Comparison of ENCODE assay signal across 19 mouse cellular contexts in the genomic region with DNA sequence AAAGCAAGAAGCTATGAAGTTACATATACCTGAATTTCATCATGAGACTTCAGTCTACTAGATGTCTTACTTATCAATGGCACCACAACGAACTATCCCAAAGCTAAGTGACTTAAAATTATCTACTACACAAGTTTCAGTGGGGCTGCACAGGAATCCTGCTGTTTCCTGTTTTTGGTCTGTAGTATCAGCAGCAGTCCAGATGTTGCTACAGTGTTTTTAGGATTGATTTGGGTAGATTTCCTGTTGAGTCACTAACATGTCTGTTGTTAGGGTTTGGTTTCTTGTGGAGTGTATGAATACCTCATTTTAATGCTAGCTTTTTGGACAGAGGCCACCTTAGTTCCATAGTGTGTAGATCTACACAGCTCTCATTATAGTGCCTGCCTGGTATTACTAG.
"Had no signal": no experiment of that assay in that cellular context is flagged by ENCODE, and none has a peak within 500 bp of the region (broad histone marks: within the 10 kb centered on the region; RNA-seq: fewer than 3 reads in every experiment).

No protein-coding gene starts in this region.

- H3K4me1 ChIP-seq: limb, embryonic 12.5 days; limb, embryonic 15.5 days; liver, embryonic 12.5 days; liver, embryonic 15.5 days; midbrain, embryonic 12.5 days; midbrain, embryonic 15.5 days; neural tube, embryonic 12.5 days; stomach, embryonic 15.5 days had no signal

- H3K36me3 ChIP-seq: limb, embryonic 12.5 days; limb, embryonic 15.5 days; liver, embryonic 12.5 days; liver, embryonic 15.5 days; midbrain, embryonic 12.5 days; midbrain, embryonic 15.5 days; neural tube, embryonic 12.5 days; stomach, embryonic 15.5 days had no signal

- H3K4me2 ChIP-seq: limb, embryonic 12.5 days; limb, embryonic 15.5 days; liver, embryonic 12.5 days; liver, embryonic 15.5 days; midbrain, embryonic 12.5 days; midbrain, embryonic 15.5 days; neural tube, embryonic 12.5 days; stomach, embryonic 15.5 days had no signal

- H3K27ac ChIP-seq: limb, embryonic 12.5 days; limb, embryonic 15.5 days; liver, embryonic 12.5 days; liver, embryonic 15.5 days; midbrain, embryonic 12.5 days; midbrain, embryonic 15.5 days; neural tube, embryonic 12.5 days; stomach, embryonic 15.5 days had no signal

- ATAC-seq: intestine, postnatal 0 days; liver, embryonic 12.5 days; midbrain, embryonic 15.5 days had no signal

- H3K4me3 ChIP-seq: limb, embryonic 12.5 days; limb, embryonic 15.5 days; liver, embryonic 12.5 days; liver, embryonic 15.5 days; midbrain, embryonic 12.5 days; midbrain, embryonic 15.5 days; neural tube, embryonic 12.5 days; stomach, embryonic 15.5 days had no signal

- DNase-seq: kidney, adult 8-10 months; kidney, postnatal 14 days; kidney, postnatal 4 days; left cerebral cortex, postnatal 4 days; lung, adult 2 months; lung, postnatal 36 days; retina, postnatal 1 day; right cerebral cortex, postnatal 25 days; spleen, adult 18-20 months; thymus, postnatal 25 days had no signal

- H3K9me3 ChIP-seq: limb, embryonic 12.5 days; limb, embryonic 15.5 days; liver, embryonic 12.5 days; liver, embryonic 15.5 days; midbrain, embryonic 12.5 days; midbrain, embryonic 15.5 days; neural tube, embryonic 12.5 days; stomach, embryonic 15.5 days had no signal

- H3K27me3 ChIP-seq: limb, embryonic 12.5 days; limb, embryonic 15.5 days; liver, embryonic 12.5 days; liver, embryonic 15.5 days; midbrain, embryonic 12.5 days; midbrain, embryonic 15.5 days; neural tube, embryonic 12.5 days; stomach, embryonic 15.5 days had no signal

- H3K9ac ChIP-seq: limb, embryonic 12.5 days; limb, embryonic 15.5 days; liver, embryonic 12.5 days; liver, embryonic 15.5 days; midbrain, embryonic 12.5 days; midbrain, embryonic 15.5 days; neural tube, embryonic 12.5 days; stomach, embryonic 15.5 days had no signal
